Comparison of ENCODE assay signal across 8 mouse cellular contexts in the genomic region with DNA sequence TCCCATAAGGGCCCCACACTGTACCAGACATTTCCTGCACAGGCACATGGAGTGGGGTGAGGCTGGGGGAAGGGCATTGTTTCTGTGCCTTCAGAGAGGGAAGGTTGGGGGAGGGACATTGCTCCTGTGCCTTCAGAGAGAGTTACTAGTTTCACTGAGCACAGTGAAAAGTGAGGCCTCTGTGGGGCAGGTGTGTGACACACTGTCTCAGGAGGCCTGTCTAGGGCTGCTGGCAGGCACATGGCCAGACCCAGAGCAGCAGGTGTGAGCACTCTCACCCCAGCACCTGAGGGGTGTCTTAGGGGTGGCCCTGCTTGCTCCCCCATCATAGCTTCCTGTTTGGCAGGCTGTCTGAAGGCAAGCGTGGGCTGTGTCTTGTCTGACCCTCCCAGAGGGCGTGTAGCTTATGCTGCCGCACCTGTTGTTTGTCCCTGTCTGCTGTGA. TPM values are rescaled to one million over a fixed set of nuclear protein-coding genes. Genes with fewer than 3 reads are reported as not detected.
DNase-seq lines count a peak whose midpoint lies in the region; ATAC-seq lines count a peak whose summit lies in the region.

No protein-coding gene starts in this region.

- H3K27ac ChIP-seq in intestine, embryonic 16.5 days (ENCODE audit: low read length), result peak overlapping the region; percentile 63
- no peak overlapping the region for H3K27ac ChIP-seq in midbrain, embryonic 11.5 days (ENCODE audit: low read depth, low read length)

- 58% methylated on average over 3 of the region's 3 CpGs for WGBS in intestine, embryonic 16.5 days
- 92% methylated on average over 3 of the region's 3 CpGs for WGBS in midbrain, embryonic 11.5 days

- DNase-seq in urinary bladder, adult 2 months (ENCODE audit: low spot score), result peak; percentile 25
- no peak for DNase-seq in urinary bladder, postnatal 25 days (ENCODE audit: low spot score)
- DNase-seq in thymus, postnatal 4 days, result peak; percentile 82
- no peak for DNase-seq in kidney, adult 11 months
- no peak for DNase-seq in midbrain, embryonic 11.5 days (ENCODE audit: low spot score, missing footprints)
- no peak for DNase-seq in layer of hippocampus, adult 8-10 months (ENCODE audit: low spot score in 2 of 2)

- no peaks in the 10 kb centered on the region for H3K9me3 ChIP-seq in intestine, embryonic 16.5 days (ENCODE audit: control insufficient read depth, low read length)
- no peaks in the 10 kb centered on the region for H3K9me3 ChIP-seq in midbrain, embryonic 11.5 days (ENCODE audit: control insufficient read depth, low read length)

- ATAC-seq in intestine, embryonic 16.5 days, result peak; percentile 67
- peak; percentile 9; the same call in 1 of the 2 replicates for ATAC-seq in megakaryocyte, adult 5-6 weeks (ENCODE audit: poor library complexity, severe bottlenecking)
- ATAC-seq in midbrain, embryonic 11.5 days (ENCODE audit: low FRiP score), result no peak

- H3K4me1 ChIP-seq in intestine, embryonic 16.5 days (ENCODE audit: control insufficient read depth, insufficient read depth, low read length), result peaks cover 67% of the 10 kb centered on the region
- peaks cover 26% of the 10 kb centered on the region for H3K4me1 ChIP-seq in midbrain, embryonic 11.5 days (ENCODE audit: control insufficient read depth, insufficient read depth, low read length)

- H3K4me3 ChIP-seq in intestine, embryonic 16.5 days (ENCODE audit: low read length), result no peak overlapping the region
- no peak overlapping the region for H3K4me3 ChIP-seq in midbrain, embryonic 11.5 days (ENCODE audit: low read depth, low read length)

- H3K9ac ChIP-seq in intestine, embryonic 16.5 days (ENCODE audit: low read depth, low read length), result peak overlapping the region; percentile 39; the same call in 1 of the 2 replicates
- no peak overlapping the region for H3K9ac ChIP-seq in midbrain, embryonic 11.5 days (ENCODE audit: low read length)

- H3K36me3 ChIP-seq in intestine, embryonic 16.5 days (ENCODE audit: control insufficient read depth, insufficient read depth, low read length), result 0 out of 2 replicates have a peak, but pooled peaks cover 3% of the 10 kb centered on the region
- peaks cover 14% of the 10 kb centered on the region for H3K36me3 ChIP-seq in midbrain, embryonic 11.5 days (ENCODE audit: control insufficient read depth, insufficient read depth, low read length)

- peak overlapping the region; percentile 15 for H3K4me2 ChIP-seq in intestine, embryonic 16.5 days (ENCODE audit: low read depth, low read length)
- no peak overlapping the region for H3K4me2 ChIP-seq in midbrain, embryonic 11.5 days

- no peaks in the 10 kb centered on the region for H3K27me3 ChIP-seq in intestine, embryonic 16.5 days (replicated peaks; ENCODE audit: control insufficient read depth, insufficient read depth, low read length)
- H3K27me3 ChIP-seq in midbrain, embryonic 11.5 days (ENCODE audit: control insufficient read depth, insufficient read depth, low read length), result no peaks in the 10 kb centered on the region

RNA-seq across cellular contexts. Expression of a gene that starts 6.4 kb away (rescaled TPM):
- 72.9 and 109 TPM in 2 replicates for polyA plus RNA-seq in urinary bladder, adult 2 months (2012; rRNA removed)
- 62.6 and 64.6 TPM in 2 replicates for polyA plus RNA-seq in intestine, embryonic 16.5 days (2015; fragmentation: Nextera tagmentation; extraction: Ambion mirVana)
- total RNA-seq in megakaryocyte, adult 5-6 weeks (2015), result 124 and 143 TPM in 2 replicates
- total RNA-seq in megakaryocyte, adult 5-6 weeks (2017), result 43.2 and 59.0 TPM in 2 replicates
- 70.4 and 77.3 TPM in 2 replicates for polyA plus RNA-seq in midbrain, embryonic 11.5 days (2014; fragmentation: Nextera tagmentation; extraction: Ambion mirVana)
- 1 to 10 TPM; 3.1 to 6.3 (median 4.6) TPM for total RNA-seq in layer of hippocampus, adult 8-10 months (2022)

RNA-seq across cellular contexts. Expression of a gene that starts 26.8 kb away (rescaled TPM):
- 51.7 and 64.4 TPM in 2 replicates for polyA plus RNA-seq in urinary bladder, adult 2 months (2012; rRNA removed)
- 110 and 117 TPM in 2 replicates for polyA plus RNA-seq in intestine, embryonic 16.5 days (2015; fragmentation: Nextera tagmentation; extraction: Ambion mirVana)
- 53.2 and 72.9 TPM in 2 replicates for total RNA-seq in megakaryocyte, adult 5-6 weeks (2015)
- 42.4 and 54.3 TPM in 2 replicates for total RNA-seq in megakaryocyte, adult 5-6 weeks (2017)
- 137 and 140 TPM in 2 replicates for polyA plus RNA-seq in midbrain, embryonic 11.5 days (2014; fragmentation: Nextera tagmentation; extraction: Ambion mirVana)
- 10 to 100 TPM; 77.5 to 82.0 (median 79.3) TPM for total RNA-seq in layer of hippocampus, adult 8-10 months (2022)

RNA-seq across cellular contexts. Expression of a gene that starts 49.2 kb away (rescaled TPM):
- polyA plus RNA-seq in urinary bladder, adult 2 months (2012; rRNA removed), result 0.31 and 0.61 TPM in 2 replicates
- polyA plus RNA-seq in intestine, embryonic 16.5 days (2015; fragmentation: Nextera tagmentation; extraction: Ambion mirVana), result 0.04 and 0.11 TPM in 2 replicates
- 0.64 and 1.0 TPM in 2 replicates for total RNA-seq in megakaryocyte, adult 5-6 weeks (2015)
- total RNA-seq in megakaryocyte, adult 5-6 weeks (2017), result 0.04 TPM in 1 of 2 replicates, not detected in the other
- 0.25 and 0.26 TPM in 2 replicates for polyA plus RNA-seq in midbrain, embryonic 11.5 days (2014; fragmentation: Nextera tagmentation; extraction: Ambion mirVana)
- under 1 TPM in 3 of 4 experiments, not detected in 1; 0.14 to 0.56 (median 0.14) TPM for total RNA-seq in layer of hippocampus, adult 8-10 months (2022)

Comparison
In these comparisons a context has a peak if more than half of its experiments do, and no peak if none do; other contexts are left out.
1. DNase-seq: peak in urinary bladder, adult 2 months (single experiment) and thymus, postnatal 4 days (single experiment); none in urinary bladder, postnatal 25 days (single experiment), kidney, adult 11 months (single experiment), midbrain, embryonic 11.5 days (single experiment) and layer of hippocampus, adult 8-10 months (0 of 2).